Mouse (Mus musculus) olfactory bulb, adult 2 months (tissue): Measurements from ENCODE around the gene Olfr115.

ENCODE experiments used
- CTCF ChIP-seq: fragments of 200-500 bp; IDR thresholded peaks from 2 replicates; pipeline ENCODE4 v1.5.1; 2012; ENCODE audit warnings: low read depth, mild to moderate bottlenecking, low read length, moderate library complexity; ENCODE audit not compliant: insufficient read depth
- POLR2A ChIP-seq: fragments of 200-500 bp; IDR thresholded peaks from 2 replicates; pipeline ENCODE4 v1.6.1; 2012; ENCODE audit warnings: mild to moderate bottlenecking, low read depth, low read length, moderate library complexity; ENCODE audit not compliant: insufficient read depth

- TF ChIP-seq CTCF (no peak), POLR2A (no peak)
Observed at GRCm38 (mm10) chr17:37569351-37569750, 57.6 kb downstream of the Olfr115 start, which contains the start of gene Olfr112.
